10 mouse cellular contexts compared by ENCODE assay signal in genomic region chr11:45794361-45794981, GRCm38 (mm10). TPM values are rescaled to one million over a fixed set of nuclear protein-coding genes. Genes with fewer than 3 reads are reported as not detected.
DNase-seq lines count a peak whose midpoint lies in the region; ATAC-seq and TF ChIP-seq lines count a peak whose summit lies in the region.
"Had no signal": no experiment of that assay in that cellular context is flagged by ENCODE, and none has a peak within 500 bp of the region (broad histone marks: within the 10 kb centered on the region; RNA-seq: fewer than 3 reads in every experiment).

No protein-coding gene starts in this region.

- no peaks in the 10 kb centered on the region for H3K9me3 ChIP-seq in lung, embryonic 14.5 days (ENCODE audit: low read depth, low read length)
- H3K9me3 ChIP-seq: midbrain, embryonic 10.5 days had no signal

- no peak overlapping the region for H3K4me2 ChIP-seq in lung, embryonic 14.5 days

- no peak overlapping the region for H3K27ac ChIP-seq in lung, embryonic 14.5 days (ENCODE audit: low read depth)
- H3K27ac ChIP-seq: midbrain, embryonic 10.5 days had no signal

- no peak overlapping the region for H3K4me3 ChIP-seq in lung, embryonic 14.5 days (ENCODE audit: low read depth, low read length)
- H3K4me3 ChIP-seq: midbrain, embryonic 10.5 days had no signal

- ATAC-seq in lung, embryonic 14.5 days (ENCODE audit: insufficient read depth) = no peak
- peak; percentile 91 for ATAC-seq in inflammation-experienced regulatory T-cells, adult 6 months
- no peak for ATAC-seq in frontal cortex, adult (ENCODE audit: low TSS enrichment)

- H3K4me1 ChIP-seq in lung, embryonic 14.5 days (ENCODE audit: insufficient read depth) = 0 out of 2 replicates have a peak, but pooled peaks cover 3% of the 10 kb centered on the region

- no peaks in the 10 kb centered on the region for H3K27me3 ChIP-seq in lung, embryonic 14.5 days (ENCODE audit: insufficient read depth, low read length)

- H3K9ac ChIP-seq in lung, embryonic 14.5 days = no peak overlapping the region

- no peaks in the 10 kb centered on the region for H3K36me3 ChIP-seq in lung, embryonic 14.5 days (ENCODE audit: insufficient read depth)
- H3K36me3 ChIP-seq: midbrain, embryonic 10.5 days had no signal

- no peak for DNase-seq in lung, embryonic 14.5 days
- DNase-seq in lung, postnatal 14 days = no peak
- DNase-seq in NIH3T3 (ENCODE audit: low read depth) = peak; percentile 30
- peak; percentile 40 for DNase-seq in thymus, postnatal 14 days
- DNase-seq in retina, embryonic 14.5 days (ENCODE audit: low spot score) = no peak
- DNase-seq in adrenal gland, postnatal 4 days (ENCODE audit: low spot score in 2 of 2) = no peak
- DNase-seq: cerebellum, adult 8-10 months had no signal

- peak; percentile 36 for TF ChIP-seq CTCF in lung, embryonic 14.5 days (IDR thresholded peaks at IDR 0.05; ENCODE audit: low read depth)

- 64% methylated on average over 5 of the region's 5 CpGs for WGBS in lung, embryonic 14.5 days

RNA-seq across cellular contexts. Expression of gene Clint1, which starts 57.4 kb away (rescaled TPM):
- 67.9 and 72.7 TPM in 2 replicates for polyA plus RNA-seq in lung, embryonic 14.5 days (2014; fragmentation: Nextera tagmentation; extraction: Ambion mirVana)
- 10 to 100 TPM; 36.9 to 52.5 (median 45.6) TPM for polyA plus RNA-seq in inflammation-experienced regulatory T-cells, adult 6 months (2017; shearing (Covaris generic))
- 10 to 100 TPM; 87.3 to 98.2 TPM for total RNA-seq in adrenal gland, postnatal 4 days (2021)

Comparison
In these comparisons a context has a peak if more than half of its experiments do, and no peak if none do; other contexts are left out.
1. DNase-seq: peak in NIH3T3 (single experiment) and thymus, postnatal 14 days (single experiment); none in lung, embryonic 14.5 days (single experiment), lung, postnatal 14 days (single experiment), retina, embryonic 14.5 days (single experiment) and adrenal gland, postnatal 4 days (0 of 2).